Mouse (Mus musculus) liver, embryonic 14.5 days (tissue): ENCODE measurements around the gene Rgs19.

ENCODE experiments used
- CTCF ChIP-seq: IDR thresholded peaks from 2 replicates; pipeline ENCODE4 v1.5.1; 2016; ENCODE audit warnings: antibody characterized with exemption, low read depth, control low read depth
- EP300 ChIP-seq: IDR thresholded peaks from 2 replicates; pipeline ENCODE4 v1.6.1; 2016; ENCODE audit warnings: antibody characterized with exemption, low read depth

- TF ChIP-seq CTCF (no peak), EP300 (no peak)
Observed at GRCm38 (mm10) chr2:181684713-181685112, 9.1 kb downstream of the Rgs19 start.
